Mouse (Mus musculus) erythroid progenitor cell, adult 5-6 weeks (primary cell): Measurements from ENCODE around the gene Gsta1. TPM values are rescaled to one million over a fixed set of nuclear protein-coding genes. Genes with fewer than 3 reads are reported as not detected.
"Not testable (repeated sequence)": the region's sequence is repeated elsewhere in the genome, so short reads cannot be mapped to it uniquely, and the experiment has no call there.

ENCODE experiments used
- ATAC-seq: replicated peaks from 2 replicates; pipeline ENCODE4 v1.8.0; 2016; ENCODE audit warnings: moderate number of reproducible peaks, mild to moderate bottlenecking, moderate TSS enrichment, inconsistent platforms; ENCODE audit not compliant: poor library complexity, low FRiP score, severe bottlenecking
- total RNA-seq, 2 experiments: library from RNA; stranded (forward) in 1 of 2; stranded (reverse) in 1 of 2; fragments of 150-400 nt in 1 of 2; fragments of 186-747, 209-891 nt in 1 of 2; gene quantifications; 2 replicates each; pipeline versions ENCODE4 v1.2.3 to v1.2.4; 2015 to 2017; ENCODE audit warnings: low replicate concordance in 2 of 2

Gsta1 gene
- total RNA-seq, 2 experiments from 2014 or later = not detected

DNA sequence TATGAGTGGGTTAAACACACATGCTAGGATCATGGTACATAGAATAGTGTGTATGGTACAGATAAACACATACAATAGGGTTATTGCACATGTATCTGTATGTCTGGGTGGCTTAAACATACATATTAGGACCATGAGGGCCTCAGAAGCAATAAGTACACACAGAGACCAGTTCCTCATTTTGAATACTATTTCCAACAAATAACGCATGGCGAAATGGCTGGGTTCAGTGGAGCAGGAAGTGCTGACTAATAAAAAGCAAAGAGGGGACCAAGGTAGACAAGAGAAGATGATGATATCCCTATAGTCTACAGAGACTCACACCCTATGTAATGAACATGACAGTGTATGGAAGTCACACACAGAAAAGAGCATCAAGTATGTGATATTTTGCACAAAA lies 2.3 kb upstream of the Gsta1 start:
- ATAC-seq = no peak

DNA sequence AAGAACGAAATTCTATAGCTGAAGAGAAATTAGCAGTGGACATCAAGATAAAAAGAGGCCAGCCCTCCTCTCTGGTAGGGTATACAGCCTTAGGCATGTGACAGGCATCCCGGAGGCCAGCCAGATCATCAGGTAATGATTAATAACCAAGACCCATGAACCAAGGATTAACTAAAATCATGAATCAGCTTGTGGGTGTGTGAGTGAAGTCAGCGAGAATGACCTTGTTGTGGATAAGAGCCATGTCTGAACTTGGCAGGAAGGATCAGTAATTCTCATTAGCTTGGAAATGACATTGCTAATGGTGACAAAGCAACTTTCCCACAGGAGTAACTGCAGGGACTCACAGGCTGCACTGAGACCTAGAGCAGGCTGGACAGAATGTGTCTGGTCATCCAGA lies 798 bp upstream of the Gsta1 start:
- ATAC-seq = not testable (repeated sequence)

DNA sequence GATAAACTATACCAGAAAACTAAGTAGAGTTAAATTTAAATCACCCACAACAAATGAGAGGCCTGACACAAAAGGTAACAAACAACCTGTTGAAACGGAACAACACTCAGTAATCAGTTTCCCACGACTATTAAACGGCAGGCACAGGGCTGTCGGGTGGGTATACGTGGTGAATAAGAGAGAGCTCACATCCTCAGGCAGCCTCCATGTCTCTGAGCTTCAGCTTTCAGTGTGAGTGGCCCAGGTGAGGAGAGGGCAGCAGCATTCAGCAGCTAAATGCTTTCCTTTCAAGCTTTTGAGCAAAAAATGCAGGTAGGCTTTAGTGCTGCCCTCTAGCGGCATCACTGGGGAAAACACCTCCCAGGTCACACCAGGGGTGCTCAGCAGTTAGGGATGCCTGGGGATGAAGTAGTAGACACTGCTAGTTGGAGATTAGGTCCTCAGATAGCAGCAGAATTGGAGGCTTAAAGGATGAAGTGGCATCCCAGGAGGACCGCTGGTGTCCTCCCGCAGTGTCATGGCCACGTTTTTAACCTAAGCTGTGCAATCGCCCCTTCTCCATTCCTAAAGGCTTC lies 2.8 kb downstream of the Gsta1 start:
- peak; percentile 64 for ATAC-seq

DNA sequence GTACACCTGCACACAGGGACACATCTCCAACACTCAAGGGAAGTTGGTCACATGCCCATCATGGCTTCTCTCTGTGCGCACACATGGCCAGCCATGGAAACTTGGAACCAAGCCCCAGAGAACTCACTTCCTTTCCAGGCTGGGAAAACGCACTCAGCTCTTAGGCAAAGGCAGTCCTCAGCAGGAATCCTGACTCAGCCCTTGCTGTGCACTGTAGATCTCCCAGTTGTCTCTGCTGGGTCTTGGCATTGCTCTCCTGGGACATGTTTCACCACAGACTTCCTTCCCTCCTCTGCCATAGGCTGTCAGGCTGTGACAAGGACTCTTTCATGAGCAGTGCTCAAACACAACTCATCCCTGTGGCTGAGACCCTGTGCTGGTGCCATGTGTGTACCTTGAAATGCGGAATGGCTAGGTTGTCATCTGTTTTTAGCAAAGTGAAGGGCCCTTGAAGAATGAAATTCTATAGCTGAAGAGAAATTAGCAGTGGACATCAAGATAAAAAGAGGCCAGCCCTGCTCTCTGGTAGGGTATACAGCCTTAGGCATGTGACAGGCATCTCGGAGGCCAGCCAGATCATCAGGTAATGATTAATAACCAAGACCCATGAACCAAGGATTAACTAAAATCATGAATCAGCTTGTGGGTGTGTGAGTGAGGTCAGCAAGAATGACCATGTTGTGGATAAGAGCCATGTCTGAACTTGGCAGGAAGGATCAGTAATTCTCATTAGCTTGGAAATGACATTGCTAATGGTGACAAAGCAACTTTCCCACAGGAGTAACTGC lies 25.4 kb downstream of the Gsta1 start:
- not testable (repeated sequence) for ATAC-seq

DNA sequence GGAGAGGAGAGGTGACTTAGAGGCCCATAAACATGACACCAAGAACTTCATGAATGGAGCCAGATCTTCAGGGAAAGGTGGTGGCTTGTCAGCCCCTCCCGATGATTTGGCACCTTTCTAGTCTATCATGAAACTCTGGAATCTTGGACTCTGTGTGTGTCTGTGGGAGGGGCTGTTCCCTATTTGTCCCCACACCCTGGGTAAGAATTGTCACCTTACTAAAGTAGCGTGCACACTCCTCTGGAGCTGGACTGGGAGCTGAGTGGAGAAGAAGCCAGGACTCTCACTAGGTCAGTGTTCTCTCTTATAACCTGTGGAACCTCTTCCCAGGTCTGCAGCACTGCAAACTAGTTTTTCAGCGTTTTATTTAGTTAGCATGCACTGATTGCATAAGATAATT lies 26.5 kb downstream of the Gsta1 start, which contains the start of gene Gm3776:
TSS of gene Gm3776 (plus strand) at position 216 of the 400 bp plus-strand sequence.
- not testable (repeated sequence) for ATAC-seq

DNA sequence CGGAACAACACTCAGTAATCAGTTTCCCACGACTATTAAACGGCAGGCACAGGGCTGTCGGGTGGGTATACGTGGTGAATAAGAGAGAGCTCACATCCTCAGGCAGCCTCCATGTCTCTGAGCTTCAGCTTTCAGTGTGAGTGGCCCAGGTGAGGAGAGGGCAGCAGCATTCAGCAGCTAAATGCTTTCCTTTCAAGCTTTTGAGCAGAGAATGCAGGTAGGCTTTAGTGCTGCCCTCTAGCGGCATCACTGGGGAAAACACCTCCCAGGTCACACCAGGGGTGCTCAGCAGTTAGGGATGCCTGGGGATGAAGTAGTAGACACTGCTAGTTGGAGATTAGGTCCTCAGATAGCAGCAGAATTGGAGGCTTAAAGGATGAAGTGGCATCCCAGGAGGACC lies 29.2 kb downstream of the Gsta1 start:
- ATAC-seq = peak; percentile 74

DNA sequence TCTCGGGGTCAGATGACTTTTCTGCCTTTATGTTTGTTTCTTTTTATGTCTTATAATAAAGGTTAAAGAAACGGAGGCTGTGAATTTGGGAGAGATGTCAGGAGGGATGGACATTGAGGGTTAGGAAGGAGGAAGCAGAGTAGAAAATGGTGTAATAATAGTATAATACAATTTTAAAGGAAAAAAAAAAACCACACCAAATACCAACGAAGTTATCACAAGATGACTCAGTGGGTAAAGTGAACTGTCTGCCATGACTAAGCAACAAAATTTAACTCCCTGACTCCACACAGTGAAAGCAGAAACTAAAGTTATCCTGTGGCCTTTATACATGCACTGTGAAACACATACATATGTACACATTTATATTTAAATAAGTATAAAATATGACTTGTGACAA lies 40.5 kb downstream of the Gsta1 start:
- ATAC-seq = not testable (repeated sequence)

DNA sequence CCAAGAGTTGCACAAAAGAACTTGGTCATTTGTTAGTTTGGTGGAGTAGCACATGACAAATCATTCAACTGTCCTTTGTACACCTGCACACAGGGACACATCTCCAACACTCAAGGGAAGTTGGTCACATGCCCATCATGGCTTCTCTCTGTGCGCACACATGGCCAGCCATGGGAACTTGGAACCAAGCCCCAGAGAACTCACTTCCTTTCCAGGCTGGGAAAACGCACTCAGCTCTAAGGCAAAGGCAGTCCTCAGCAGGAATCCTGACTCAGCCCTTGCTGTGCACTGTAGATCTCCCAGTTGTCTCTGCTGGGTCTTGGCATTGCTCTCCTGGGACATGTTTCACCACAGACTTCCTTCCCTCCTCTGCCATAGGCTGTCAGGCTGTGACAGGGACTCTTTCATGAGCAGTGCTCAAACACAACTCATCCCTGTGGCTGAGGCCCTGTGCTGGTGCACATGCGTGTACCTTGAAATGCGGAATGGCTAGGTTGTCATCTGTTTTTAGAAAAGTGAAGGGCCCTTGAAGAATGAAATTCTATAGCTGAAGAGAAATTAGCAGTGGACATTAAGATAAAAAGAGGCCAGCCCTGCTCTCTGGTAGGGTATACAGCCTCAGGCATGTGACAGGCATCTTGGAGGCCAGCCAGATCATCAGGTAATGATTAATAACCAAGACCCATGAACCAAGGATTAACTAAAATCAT lies 51.7 kb downstream of the Gsta1 start:
- ATAC-seq = not testable (repeated sequence)

DNA sequence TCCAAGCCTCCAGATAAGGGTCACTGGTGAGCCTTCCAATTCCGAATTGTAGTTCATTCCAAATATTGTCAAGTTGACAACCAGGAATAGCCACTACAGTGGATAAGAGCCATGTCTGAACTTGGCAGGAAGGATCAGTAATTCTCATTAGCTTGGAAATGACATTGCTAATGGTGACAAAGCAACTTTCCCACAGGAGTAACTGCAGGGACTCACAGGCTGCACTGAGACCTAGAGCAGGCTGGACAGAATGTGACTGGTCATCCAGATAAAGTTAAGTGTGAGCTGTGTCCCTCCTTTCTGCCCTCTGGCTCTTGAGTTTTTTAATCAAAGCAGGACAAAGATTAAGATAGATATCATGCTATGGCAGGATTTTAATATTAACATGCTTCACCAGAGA lies 58.6 kb downstream of the Gsta1 start:
- not testable (repeated sequence) for ATAC-seq

DNA sequence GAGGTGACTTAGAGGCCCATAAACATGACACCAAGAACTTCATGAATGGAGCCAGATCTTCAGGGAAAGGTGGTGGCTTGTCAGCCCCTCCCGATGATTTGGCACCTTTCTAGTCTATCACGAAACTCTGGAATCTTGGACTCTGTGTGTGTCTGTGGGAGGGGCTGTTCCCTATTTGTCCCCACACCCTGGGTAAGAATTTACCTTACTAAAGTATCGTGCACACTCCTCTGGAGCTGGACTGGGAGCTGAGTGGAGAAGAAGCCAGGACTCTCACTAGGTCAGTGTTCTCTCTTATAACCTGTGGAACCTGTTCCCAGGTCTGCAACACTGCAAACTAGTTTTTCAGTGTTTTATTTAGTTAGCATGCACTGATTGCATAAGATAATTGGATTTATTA lies 59.3 kb downstream of the Gsta1 start, which contains the start of gene Gm10639:
TSS of gene Gm10639 (plus strand) at position 201 of the 400 bp plus-strand sequence.
- ATAC-seq = not testable (repeated sequence)

Other genes starting within 250 kb of the Gsta1 start
- not detected in 2 replicates for gene Gcm1, start 178.7 kb upstream of the Gsta1 start, total RNA-seq (2015; ENCODE audit: low replicate concordance)
- not detected in 2 replicates for gene Gcm1, start 178.7 kb upstream of the Gsta1 start, total RNA-seq (2017; ENCODE audit: low replicate concordance)
- gene Fbxo9, start 121.6 kb upstream of the Gsta1 start, total RNA-seq (2015; ENCODE audit: low replicate concordance) = 223 and 268 TPM in 2 replicates
- 169 and 259 TPM in 2 replicates for gene Fbxo9, start 121.6 kb upstream of the Gsta1 start, total RNA-seq (2017; ENCODE audit: low replicate concordance)
- gene Ick, start 121.5 kb upstream of the Gsta1 start, total RNA-seq (2015; ENCODE audit: low replicate concordance) = 2.1 and 12.3 TPM in 2 replicates
- gene Ick, start 121.5 kb upstream of the Gsta1 start, total RNA-seq (2017; ENCODE audit: low replicate concordance) = 0.90 and 5.2 TPM in 2 replicates
- 2.5 TPM in 1 of 2 replicates, not detected in the other for gene Gsta4, start 47.9 kb upstream of the Gsta1 start, total RNA-seq (2015; ENCODE audit: low replicate concordance)
- 1.5 TPM in 1 of 2 replicates, not detected in the other for gene Gsta4, start 47.9 kb upstream of the Gsta1 start, total RNA-seq (2017; ENCODE audit: low replicate concordance)
- gene Gm3776, start 26.5 kb downstream of the Gsta1 start, total RNA-seq (2015; ENCODE audit: low replicate concordance) = not detected in 2 replicates
- not detected in 2 replicates for gene Gm3776, start 26.5 kb downstream of the Gsta1 start, total RNA-seq (2017; ENCODE audit: low replicate concordance)
- not detected in 2 replicates for gene Gm10639, start 59.3 kb downstream of the Gsta1 start, total RNA-seq (2015; ENCODE audit: low replicate concordance)
- gene Gm10639, start 59.3 kb downstream of the Gsta1 start, total RNA-seq (2017; ENCODE audit: low replicate concordance) = not detected in 2 replicates
- gene Omt2a, start 84.1 kb downstream of the Gsta1 start, total RNA-seq (2015; ENCODE audit: low replicate concordance) = not detected in 2 replicates
- not detected in 2 replicates for gene Omt2a, start 84.1 kb downstream of the Gsta1 start, total RNA-seq (2017; ENCODE audit: low replicate concordance)
- not detected in 2 replicates for gene Omt2b, start 96.9 kb downstream of the Gsta1 start, total RNA-seq (2015; ENCODE audit: low replicate concordance)
- gene Omt2b, start 96.9 kb downstream of the Gsta1 start, total RNA-seq (2017; ENCODE audit: low replicate concordance) = not detected in 2 replicates
- gene Gsta2, start 125.1 kb downstream of the Gsta1 start, total RNA-seq (2015; ENCODE audit: low replicate concordance) = not detected in 2 replicates
- gene Gsta2, start 125.1 kb downstream of the Gsta1 start, total RNA-seq (2017; ENCODE audit: low replicate concordance) = not detected in 2 replicates
- gene Dppa5a, start 137.5 kb downstream of the Gsta1 start, total RNA-seq (2015; ENCODE audit: low replicate concordance) = not detected in 2 replicates
- not detected in 2 replicates for gene Dppa5a, start 137.5 kb downstream of the Gsta1 start, total RNA-seq (2017; ENCODE audit: low replicate concordance)
- gene Ooep, start 148.1 kb downstream of the Gsta1 start, total RNA-seq (2015; ENCODE audit: low replicate concordance) = not detected in 2 replicates
- gene Ooep, start 148.1 kb downstream of the Gsta1 start, total RNA-seq (2017; ENCODE audit: low replicate concordance) = not detected in 2 replicates
- gene Ddx43, start 165.1 kb downstream of the Gsta1 start, total RNA-seq (2015; ENCODE audit: low replicate concordance) = 0.84 TPM in 1 of 2 replicates, not detected in the other
- gene Ddx43, start 165.1 kb downstream of the Gsta1 start, total RNA-seq (2017; ENCODE audit: low replicate concordance) = not detected in 2 replicates
- 2.5 and 3.6 TPM in 2 replicates for gene Cgas, start 212.6 kb downstream of the Gsta1 start, total RNA-seq (2015; ENCODE audit: low replicate concordance)
- 1.1 and 4.0 TPM in 2 replicates for gene Cgas, start 212.6 kb downstream of the Gsta1 start, total RNA-seq (2017; ENCODE audit: low replicate concordance)
- gene Mto1, start 217.6 kb downstream of the Gsta1 start, total RNA-seq (2015; ENCODE audit: low replicate concordance) = 10.5 and 78.6 TPM in 2 replicates
- gene Mto1, start 217.6 kb downstream of the Gsta1 start, total RNA-seq (2017; ENCODE audit: low replicate concordance) = 28.7 and 34.8 TPM in 2 replicates
- gene Gm17324, start 218.1 kb downstream of the Gsta1 start, total RNA-seq (2015; ENCODE audit: low replicate concordance) = not detected in 2 replicates
- gene Gm17324, start 218.1 kb downstream of the Gsta1 start, total RNA-seq (2017; ENCODE audit: low replicate concordance) = 2.7 TPM in 1 of 2 replicates, not detected in the other